ENCODE assay signal across 9 mouse cellular contexts in the genomic region with DNA sequence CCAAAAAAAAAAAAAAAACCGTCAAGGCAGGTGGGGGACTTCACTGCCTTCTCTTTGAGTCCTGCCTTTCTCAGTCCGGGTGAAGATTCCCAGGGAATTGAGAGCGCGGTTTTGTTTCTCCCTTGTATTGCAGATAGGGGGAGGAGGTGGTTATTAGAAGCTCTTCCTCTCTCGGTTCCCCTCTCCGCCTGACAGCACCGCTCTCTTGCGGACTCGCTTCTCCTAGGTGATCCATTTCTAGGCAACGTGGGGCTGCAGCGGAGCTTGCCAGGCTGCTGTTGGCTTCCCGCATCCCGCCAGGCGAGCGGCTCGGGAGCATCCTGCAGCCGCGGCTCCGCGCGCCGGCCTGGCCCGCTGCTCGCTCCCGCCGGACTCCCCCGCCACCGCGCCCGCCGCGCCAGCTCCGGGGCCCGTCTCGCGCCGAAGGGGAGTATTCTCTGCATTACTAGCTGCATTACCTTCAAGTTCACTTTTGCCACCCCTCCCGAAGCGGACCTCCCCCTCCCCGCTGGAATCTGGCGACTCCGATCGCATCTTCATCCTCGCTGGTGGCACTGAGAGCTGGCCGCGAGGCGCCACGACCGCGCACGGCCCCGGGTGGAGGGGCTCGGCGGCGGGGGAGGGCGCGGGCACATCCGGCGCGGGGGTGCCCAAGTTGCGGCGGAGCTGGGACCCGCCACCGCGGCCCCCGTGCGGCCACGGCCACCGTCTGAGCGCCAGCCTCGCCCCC. TPM values are rescaled to one million over a fixed set of nuclear protein-coding genes. Genes with fewer than 3 reads are reported as not detected.
DNase-seq lines count a peak whose midpoint lies in the region; ATAC-seq lines count a peak whose summit lies in the region.
"Had no signal": no experiment of that assay in that cellular context is flagged by ENCODE, and none has a peak within 500 bp of the region (broad histone marks: within the 10 kb centered on the region; RNA-seq: fewer than 3 reads in every experiment).

TSS of gene Grid2 (plus strand) at position 51 of the 730 bp plus-strand sequence.

- no peak within 1 kb of the TSS for H3K27ac ChIP-seq in kidney, embryonic 16.5 days (ENCODE audit: low read length)
- no peak within 1 kb of the TSS for H3K27ac ChIP-seq in lung, embryonic 16.5 days (ENCODE audit: low read length)

- H3K36me3 ChIP-seq in kidney, embryonic 16.5 days (ENCODE audit: insufficient read depth, low read length), result no peaks in the 10 kb centered on the region
- no peaks in the 10 kb centered on the region for H3K36me3 ChIP-seq in lung, embryonic 16.5 days (ENCODE audit: control insufficient read depth, insufficient read depth, low read length)

- peaks cover 3% of the 10 kb centered on the region; the same call in 1 of the 2 replicates for H3K9me3 ChIP-seq in kidney, embryonic 16.5 days (ENCODE audit: low read length)
- H3K9me3 ChIP-seq in lung, embryonic 16.5 days (ENCODE audit: control insufficient read depth, low read length), result no peaks in the 10 kb centered on the region

- peaks cover 8% of the 10 kb centered on the region; the same call in 1 of the 2 replicates for H3K4me1 ChIP-seq in kidney, embryonic 16.5 days (ENCODE audit: insufficient read depth, low read length)
- peaks cover 4% of the 10 kb centered on the region for H3K4me1 ChIP-seq in lung, embryonic 16.5 days (replicated peaks; ENCODE audit: control insufficient read depth, insufficient read depth, low read length)

- ATAC-seq in kidney, embryonic 16.5 days (ENCODE audit: low FRiP score, low TSS enrichment), result peak; percentile 66
- ATAC-seq in lung, embryonic 16.5 days (ENCODE audit: low read depth), result peak; percentile 73
- ATAC-seq: Patski had no signal

- no peak for DNase-seq in kidney, postnatal 14 days
- DNase-seq in cerebellum, postnatal 36 days, result peak; percentile 70 to 77
- DNase-seq in frontal cortex, postnatal 36 days (ENCODE audit: low spot score in 2 of 2), result peak; percentile 72 to 80
- DNase-seq in layer of hippocampus, adult 9-11 months, result peak; percentile 63
- DNase-seq in right cerebral cortex, postnatal 14 days, result peak; percentile 55
- DNase-seq in natural killer cell, adult 2 months (ENCODE audit: low spot score in 2 of 2), result no peak

- H3K4me3 ChIP-seq in kidney, embryonic 16.5 days (ENCODE audit: low read length), result peak within 1 kb of the TSS; percentile 66
- H3K4me3 ChIP-seq in lung, embryonic 16.5 days (ENCODE audit: low read length), result peak within 1 kb of the TSS; percentile 54

- peaks cover 45% of the 10 kb centered on the region for H3K27me3 ChIP-seq in kidney, embryonic 16.5 days (ENCODE audit: insufficient read depth, low read length)
- H3K27me3 ChIP-seq in lung, embryonic 16.5 days (ENCODE audit: control insufficient read depth, insufficient read depth, low read depth, low read length), result peaks cover 25% of the 10 kb centered on the region

- under 1% methylated on average over 70 of the region's 71 CpGs for WGBS in kidney, embryonic 16.5 days
- WGBS in lung, embryonic 16.5 days, result under 1% methylated on average over 67 of the region's 71 CpGs

- peak within 1 kb of the TSS; percentile 100 for H3K4me2 ChIP-seq in kidney, embryonic 16.5 days (replicated peaks; ENCODE audit: low read depth, low read length)
- peak within 1 kb of the TSS; percentile 84 for H3K4me2 ChIP-seq in lung, embryonic 16.5 days (ENCODE audit: low read depth, low read length)

- peak within 1 kb of the TSS; percentile 61 for H3K9ac ChIP-seq in kidney, embryonic 16.5 days (replicated peaks; ENCODE audit: low read length)
- H3K9ac ChIP-seq in lung, embryonic 16.5 days (ENCODE audit: low read length), result peak within 1 kb of the TSS; percentile 68

RNA-seq across cellular contexts. Expression of gene Grid2, which starts in this region (rescaled TPM):
- 0.15 and 0.48 TPM in 2 replicates for polyA plus RNA-seq in kidney, embryonic 16.5 days (2015; fragmentation: Nextera tagmentation; extraction: Ambion mirVana)
- 1.1 and 1.3 TPM in 2 replicates for polyA plus RNA-seq in lung, embryonic 16.5 days (2015; fragmentation: Nextera tagmentation; extraction: Ambion mirVana)
- polyA plus RNA-seq: Patski had no signal

Comparison
In these comparisons a context has a peak if more than half of its experiments do, and no peak if none do; other contexts are left out.
1. Peak in ATAC-seq, H3K4me3 ChIP-seq, H3K9ac ChIP-seq and H3K4me2 ChIP-seq in kidney, embryonic 16.5 days; RNA of the gene not detected or under 1 TPM.
2. DNase-seq: peak in cerebellum, postnatal 36 days (2 of 2), frontal cortex, postnatal 36 days (2 of 2), layer of hippocampus, adult 9-11 months (single experiment) and right cerebral cortex, postnatal 14 days (single experiment); none in kidney, postnatal 14 days (single experiment) and natural killer cell, adult 2 months (0 of 2).